Mouse (Mus musculus): ENCODE measurements around the gene Ap2a2. TPM values are rescaled to one million over a fixed set of nuclear protein-coding genes. Genes with fewer than 3 reads are reported as not detected.
"Not testable (repeated sequence)": the region's sequence is repeated elsewhere in the genome, so short reads cannot be mapped to it uniquely, and the experiment has no call there.

The Ap2a2 gene
- polyA plus RNA-seq, 1 experiment from 2014 or later, result 67.6 TPM

GRCm38 (mm10) chr7:141629241-141629640 lies 67.3 kb downstream of the Ap2a2 start:
- ATAC-seq (ENCODE audit: insufficient read depth), result no peak
- H3K27me3 ChIP-seq, result no peaks in the 10 kb centered on the region
- WGBS (ENCODE audit: insufficient replicate concordance), result 90% methylated on average over 3 of the region's 3 CpGs
- no peak overlapping the region for H3K4me2 ChIP-seq
- H3K27ac ChIP-seq (replicated peaks), result no peak overlapping the region
- 0 out of 2 replicates have a peak, but pooled peaks cover 22% of the 10 kb centered on the region for H3K4me1 ChIP-seq (replicated peaks)
- peaks cover 97% of the 10 kb centered on the region for H3K36me3 ChIP-seq (replicated peaks)
- H3K4me3 ChIP-seq (replicated peaks), result no peak overlapping the region
- H3K9ac ChIP-seq, result no peak overlapping the region
- no peaks in the 10 kb centered on the region for H3K9me3 ChIP-seq (replicated peaks)

GRCm38 (mm10) chr7:141638077-141638476 lies 76.1 kb downstream of the Ap2a2 start:
- peaks cover 74% of the 10 kb centered on the region for H3K36me3 ChIP-seq (replicated peaks)
- H3K27me3 ChIP-seq; H3K9ac ChIP-seq; H3K4me1 ChIP-seq (replicated peaks); H3K4me2 ChIP-seq; H3K27ac ChIP-seq (replicated peaks); H3K9me3 ChIP-seq (replicated peaks); H3K4me3 ChIP-seq (replicated peaks): not testable (repeated sequence)
- WGBS (ENCODE audit: insufficient replicate concordance), result 86% methylated on average over 3 of the region's 3 CpGs
- peak; percentile 25 for ATAC-seq (ENCODE audit: insufficient read depth)

- H3K27me3 ChIP-seq; H3K27ac ChIP-seq (replicated peaks); H3K9me3 ChIP-seq (replicated peaks); H3K9ac ChIP-seq; H3K4me3 ChIP-seq (replicated peaks); H3K4me2 ChIP-seq; H3K4me1 ChIP-seq (replicated peaks): not testable (repeated sequence)
- peaks cover 67% of the 10 kb centered on the region for H3K36me3 ChIP-seq (replicated peaks)
- ATAC-seq (ENCODE audit: insufficient read depth), result peak; percentile 38
- 83% methylated on average over 6 of the region's 8 CpGs for WGBS (ENCODE audit: insufficient replicate concordance)
Measured at GRCm38 (mm10) chr7:141638513-141639334, 76.8 kb downstream of the Ap2a2 start.

- H3K4me3 ChIP-seq (replicated peaks); H3K9ac ChIP-seq; H3K4me1 ChIP-seq (replicated peaks); H3K27me3 ChIP-seq; H3K4me2 ChIP-seq; H3K27ac ChIP-seq (replicated peaks); H3K9me3 ChIP-seq (replicated peaks): not testable (repeated sequence)
- ATAC-seq (ENCODE audit: insufficient read depth), result peak; percentile 23
- H3K36me3 ChIP-seq (replicated peaks), result peaks cover 60% of the 10 kb centered on the region
- 76% methylated on average over 5 of the region's 5 CpGs for WGBS (ENCODE audit: insufficient replicate concordance)
Measured at GRCm38 (mm10) chr7:141639335-141639890, 77.4 kb downstream of the Ap2a2 start.

GRCm38 (mm10) chr7:141642375-141642774 lies 80.4 kb downstream of the Ap2a2 start:
- H3K27me3 ChIP-seq, result no peaks in the 10 kb centered on the region
- no peak overlapping the region for H3K27ac ChIP-seq (replicated peaks)
- 88% methylated on average over 1 of the region's 1 CpGs for WGBS (ENCODE audit: insufficient replicate concordance)
- H3K4me3 ChIP-seq (replicated peaks), result no peak overlapping the region
- no peak overlapping the region for H3K4me2 ChIP-seq
- ATAC-seq (ENCODE audit: insufficient read depth), result no peak
- H3K9me3 ChIP-seq (replicated peaks), result no peaks in the 10 kb centered on the region
- peaks cover 31% of the 10 kb centered on the region for H3K36me3 ChIP-seq (replicated peaks)
- H3K4me1 ChIP-seq (replicated peaks), result peaks cover 22% of the 10 kb centered on the region
- H3K9ac ChIP-seq, result no peak overlapping the region

- Histone ChIP-seq H3K9me3 (replicated peaks) (no peaks in the 10 kb centered on the region), H3K27me3 (no peaks in the 10 kb centered on the region), H3K4me2 (no peak overlapping the region), H3K4me3 (replicated peaks) (no peak overlapping the region), H3K9ac (no peak overlapping the region), H3K27ac (replicated peaks) (no peak overlapping the region), H3K4me1 (replicated peaks) (peaks cover 22% of the 10 kb centered on the region), H3K36me3 (replicated peaks) (peaks cover 25% of the 10 kb centered on the region)
- WGBS (ENCODE audit: insufficient replicate concordance), result 32% methylated on average over 3 of the region's 3 CpGs
- ATAC-seq (ENCODE audit: insufficient read depth), result no peak
Measured at GRCm38 (mm10) chr7:141643160-141643559, 81.2 kb downstream of the Ap2a2 start.

GRCm38 (mm10) chr7:141647083-141647482 lies 85.1 kb downstream of the Ap2a2 start:
- Histone ChIP-seq H3K36me3 (replicated peaks) (no peaks in the 10 kb centered on the region; the same call in 1 of the 2 replicates), H3K9me3 (replicated peaks) (no peaks in the 10 kb centered on the region), H3K27ac (replicated peaks) (no peak overlapping the region), H3K27me3 (no peaks in the 10 kb centered on the region), H3K4me3 (replicated peaks) (no peak overlapping the region), H3K4me2 (no peak overlapping the region), H3K9ac (no peak overlapping the region), H3K4me1 (replicated peaks) (peaks cover 39% of the 10 kb centered on the region)
- no peak for ATAC-seq (ENCODE audit: insufficient read depth)
- WGBS (ENCODE audit: insufficient replicate concordance), result 55% methylated on average over 2 of the region's 2 CpGs

GRCm38 (mm10) chr7:141647815-141648214 lies 85.8 kb downstream of the Ap2a2 start:
- Histone ChIP-seq H3K9ac (no peak overlapping the region), H3K4me2 (no peak overlapping the region), H3K27ac (replicated peaks) (no peak overlapping the region), H3K27me3 (no peaks in the 10 kb centered on the region), H3K4me3 (replicated peaks) (no peak overlapping the region), H3K9me3 (replicated peaks) (no peaks in the 10 kb centered on the region), H3K36me3 (replicated peaks) (no peaks in the 10 kb centered on the region; the same call in 1 of the 2 replicates), H3K4me1 (replicated peaks) (peaks cover 41% of the 10 kb centered on the region)
- WGBS (ENCODE audit: insufficient replicate concordance), result 73% methylated on average over 11 of the region's 11 CpGs
- no peak for ATAC-seq (ENCODE audit: insufficient read depth)

GRCm38 (mm10) chr7:141652191-141652590 lies 90.2 kb downstream of the Ap2a2 start:
- no peaks in the 10 kb centered on the region; the same call in 1 of the 2 replicates for H3K36me3 ChIP-seq (replicated peaks)
- ATAC-seq (ENCODE audit: insufficient read depth), result no peak
- H3K4me1 ChIP-seq (replicated peaks), result peaks cover 58% of the 10 kb centered on the region
- no peaks in the 10 kb centered on the region for H3K9me3 ChIP-seq (replicated peaks)
- WGBS (ENCODE audit: insufficient replicate concordance), result 31% methylated on average over 7 of the region's 7 CpGs
- no peak overlapping the region for H3K9ac ChIP-seq
- no peak overlapping the region; the same call in 1 of the 2 replicates for H3K27ac ChIP-seq (replicated peaks)
- H3K4me2 ChIP-seq, result no peak overlapping the region
- no peaks in the 10 kb centered on the region for H3K27me3 ChIP-seq
- H3K4me3 ChIP-seq (replicated peaks), result no peak overlapping the region

GRCm38 (mm10) chr7:141660346-141660745 lies 98.4 kb downstream of the Ap2a2 start:
- 68% methylated on average over 1 of the region's 1 CpGs for WGBS (ENCODE audit: insufficient replicate concordance)
- Histone ChIP-seq H3K27me3 (no peaks in the 10 kb centered on the region), H3K9me3 (replicated peaks) (no peaks in the 10 kb centered on the region), H3K4me1 (replicated peaks) (peaks cover 57% of the 10 kb centered on the region), H3K4me2 (no peak overlapping the region), H3K27ac (replicated peaks) (no peak overlapping the region), H3K4me3 (replicated peaks) (no peak overlapping the region), H3K36me3 (replicated peaks) (no peaks in the 10 kb centered on the region), H3K9ac (no peak overlapping the region)
- ATAC-seq (ENCODE audit: insufficient read depth), result no peak

GRCm38 (mm10) chr7:141661481-141661880 lies 99.5 kb downstream of the Ap2a2 start:
- Histone ChIP-seq H3K9ac (no peak overlapping the region), H3K4me3 (replicated peaks) (no peak overlapping the region), H3K36me3 (replicated peaks) (no peaks in the 10 kb centered on the region), H3K27ac (replicated peaks) (no peak overlapping the region), H3K4me1 (replicated peaks) (peaks cover 48% of the 10 kb centered on the region), H3K27me3 (no peaks in the 10 kb centered on the region), H3K9me3 (replicated peaks) (no peaks in the 10 kb centered on the region), H3K4me2 (no peak overlapping the region)
- 44% methylated on average over 3 of the region's 3 CpGs for WGBS (ENCODE audit: insufficient replicate concordance)
- ATAC-seq (ENCODE audit: insufficient read depth), result no peak

All from liver, embryonic 15.5 days (tissue).